Mouse (Mus musculus): ENCODE data around the gene Fam169b.

DNA sequence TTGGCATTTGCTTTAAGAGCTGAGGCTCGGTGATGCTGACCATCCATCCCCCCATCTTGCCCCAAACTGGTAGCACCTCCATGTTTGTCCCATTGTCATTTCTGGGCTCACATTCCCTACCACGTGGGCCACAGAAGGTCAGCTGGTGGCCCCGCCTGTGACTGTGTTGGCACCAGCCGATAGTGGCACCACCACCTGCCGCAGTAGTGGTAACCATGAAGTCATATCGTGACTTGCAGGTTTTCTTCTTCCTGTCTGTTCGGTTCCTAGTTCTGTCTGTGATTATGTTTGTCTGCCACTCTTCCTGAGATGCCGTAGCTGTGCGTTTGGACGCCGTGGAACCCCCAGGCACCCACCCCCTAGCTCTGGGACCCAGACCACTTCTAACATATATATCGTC is 95.3 kb downstream of the Fam169b start:
- TF ChIP-seq POLR2A (IDR thresholded peaks at IDR 0.05; ENCODE audit: low read depth, low read length): no peak
- no peak for TF ChIP-seq CTCF (IDR thresholded peaks at IDR 0.05; ENCODE audit: borderline replicate concordance, insufficient read depth, low read length)
